Mouse (Mus musculus) cerebellum, adult 2 months (tissue): ENCODE measurements at regions not wholly inside any gene's neighbourhood (a gene's known extent, or its start where the extent isn't known, plus 50 kb on each side); places are given as distances from the start of the nearest gene placed in this dataset.

Source experiments
- DNase-seq, 2 experiments: peaks; one replicate each; pipeline ENCODE4 v3.0.0; 2021
- H3K27ac ChIP-seq: fragments of 200-500 bp; 2 replicates; pipeline ENCODE4 v1.5.1; 2012; ENCODE audit warnings: low read length, control low read depth, inconsistent platforms; ENCODE audit not compliant: insufficient read depth
- H3K27me3 ChIP-seq: fragments of 200-500 bp; 2 replicates; pipeline ENCODE4 v1.6.1; 2012; ENCODE audit warnings: inconsistent platforms, mild to moderate bottlenecking, low read length, moderate library complexity; ENCODE audit not compliant: control insufficient read depth, insufficient read depth
- H3K4me1 ChIP-seq: fragments of 200-500 bp; 2 replicates; pipeline ENCODE4 v1.6.1; 2011; ENCODE audit warnings: low read length; ENCODE audit not compliant: control insufficient read depth, insufficient read depth
- H3K4me3 ChIP-seq: fragments of 200-500 bp; replicated peaks from 2 replicates; pipeline ENCODE3; 2011; ENCODE audit warnings: mild to moderate bottlenecking, low read depth, low read length, control low read depth; ENCODE audit not compliant: insufficient read depth
- CTCF ChIP-seq: fragments of 200-500 bp; IDR thresholded peaks from 2 replicates; pipeline ENCODE4 v1.5.1; 2011; ENCODE audit warnings: low read depth, mild to moderate bottlenecking, control low read depth, low read length, moderate library complexity, borderline replicate concordance; ENCODE audit not compliant: insufficient read depth
- POLR2A ChIP-seq: fragments of 200-500 bp; IDR thresholded peaks from 2 replicates; pipeline ENCODE4 v1.6.1; 2011; ENCODE audit warnings: low read length, control low read depth, borderline replicate concordance; ENCODE audit not compliant: insufficient read depth
- WGBS: fragments of 180-500 bp; shearing (Covaris S2); methylation state at CpG from one replicate; pipeline ENCODE4 v1.1.7; 2018; 5-methylcytosine and 5-hydroxymethylcytosine counted together

GRCm38 (mm10) chr12:69456746-69457145 lies 84.5 kb upstream of the Gm9887 start:
- H3K4me1 ChIP-seq = peaks cover 29% of the 10 kb centered on the region
- no peak overlapping the region for H3K4me3 ChIP-seq
- TF ChIP-seq CTCF (no peak), POLR2A (no peak)
- peak; percentile 74 to 88 for DNase-seq
- H3K27me3 ChIP-seq = no peaks in the 10 kb centered on the region
- H3K27ac ChIP-seq = peak overlapping the region; percentile 75
- WGBS = 7% methylated on average over 3 of the region's 3 CpGs

DNA sequence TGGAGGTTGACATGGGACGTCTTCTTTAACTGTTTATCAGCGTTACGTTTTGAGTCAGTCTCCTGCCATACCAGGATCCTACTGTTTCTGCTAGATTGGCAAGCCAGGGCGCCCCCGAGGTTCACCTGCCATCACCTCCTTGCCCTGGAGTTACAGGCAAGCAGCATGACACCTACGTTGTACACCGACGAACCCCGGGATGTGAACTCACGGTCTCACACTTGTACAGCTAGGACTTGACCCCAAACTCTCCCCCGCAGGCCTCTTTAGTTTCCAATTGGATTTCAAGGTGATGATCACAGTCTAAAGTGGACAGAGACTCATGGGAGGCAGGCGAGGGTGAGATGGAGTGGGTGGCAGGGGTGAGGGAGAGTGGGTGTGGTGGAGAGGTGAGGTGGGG lies 83.9 kb upstream of the Gm9887 start:
- Histone ChIP-seq H3K4me1 (peaks cover 29% of the 10 kb centered on the region), H3K27ac (peak overlapping the region; percentile 46), H3K27me3 (no peaks in the 10 kb centered on the region), H3K4me3 (no peak overlapping the region)
- 55% methylated on average over 12 of the region's 12 CpGs for WGBS
- no peak for DNase-seq
- TF ChIP-seq POLR2A (no peak), CTCF (no peak)

- TF ChIP-seq POLR2A (no peak), CTCF (no peak)
- Histone ChIP-seq H3K4me3 (no peak overlapping the region), H3K27me3 (no peaks in the 10 kb centered on the region), H3K4me1 (peaks cover 29% of the 10 kb centered on the region), H3K27ac (no peak overlapping the region)
- 80% methylated on average over 5 of the region's 5 CpGs for WGBS
- no peak for DNase-seq
These were observed 83.3 kb upstream of the Gm9887 start for GRCm38 (mm10) chr12:69455566-69455965.

GRCm38 (mm10) chr12:69453544-69453943 lies 81.3 kb upstream of the Gm9887 start:
- Histone ChIP-seq H3K27me3 (no peaks in the 10 kb centered on the region), H3K4me3 (no peak overlapping the region), H3K4me1 (peaks cover 22% of the 10 kb centered on the region), H3K27ac (no peak overlapping the region)
- TF ChIP-seq POLR2A (no peak), CTCF (no peak)
- 86% methylated on average over 6 of the region's 6 CpGs for WGBS
- DNase-seq = no peak

DNA sequence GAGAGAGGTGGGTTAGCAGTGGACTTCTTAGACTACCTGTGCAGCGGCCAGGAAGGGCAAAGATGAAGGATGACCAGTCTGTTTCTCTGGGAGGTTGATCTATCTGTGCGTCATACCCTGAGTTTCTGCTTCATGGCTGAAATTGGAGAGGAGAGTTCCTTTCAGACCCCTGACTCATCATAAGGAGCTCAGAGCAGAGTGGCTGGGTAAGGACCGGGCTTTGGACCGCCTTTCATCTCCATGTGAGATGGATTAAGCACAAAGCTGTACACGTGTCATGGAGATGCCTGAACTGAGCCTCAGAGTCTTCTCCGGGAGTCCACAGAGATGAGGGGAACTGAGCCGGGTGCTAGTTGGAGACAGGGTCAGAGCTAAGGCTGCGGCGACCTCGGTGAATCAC lies 80.7 kb upstream of the Gm9887 start:
- 96% methylated on average over 10 of the region's 10 CpGs for WGBS
- H3K4me1 ChIP-seq = peaks cover 18% of the 10 kb centered on the region
- DNase-seq = no peak

GRCm38 (mm10) chr12:69451110-69451509 lies 78.9 kb upstream of the Gm9887 start:
- peaks cover 8% of the 10 kb centered on the region; the same call in 1 of the 2 replicates for H3K4me1 ChIP-seq
- no peak overlapping the region for H3K4me3 ChIP-seq
- TF ChIP-seq CTCF (no peak), POLR2A (no peak)
- 82% methylated on average over 6 of the region's 6 CpGs for WGBS
- DNase-seq = no peak
- no peak overlapping the region for H3K27ac ChIP-seq
- no peaks in the 10 kb centered on the region for H3K27me3 ChIP-seq

More for the DNA sequence above, 80.7 kb upstream of the Gm9887 start:
- Histone ChIP-seq H3K27ac (no peak overlapping the region), H3K4me3 (no peak overlapping the region), H3K27me3 (no peaks in the 10 kb centered on the region)
- no peak for TF ChIP-seq POLR2A
- TF ChIP-seq CTCF = no peak

GRCm38 (mm10) chr12:69447962-69448767 lies 75.9 kb upstream of the Gm9887 start:
- TF ChIP-seq POLR2A = no peak
- no peak for TF ChIP-seq CTCF
- no peak for DNase-seq
- Histone ChIP-seq H3K27me3 (no peaks in the 10 kb centered on the region), H3K4me3 (no peak overlapping the region), H3K27ac (no peak overlapping the region), H3K4me1 (peaks cover 6% of the 10 kb centered on the region; the same call in 1 of the 2 replicates)
- WGBS = 78% methylated on average over 14 of the region's 14 CpGs

GRCm38 (mm10) chr12:69447322-69447827 lies 75.1 kb upstream of the Gm9887 start:
- no peak overlapping the region for H3K27ac ChIP-seq
- whole genome bisulfite sequencing = 84% methylated on average over 9 of the region's 9 CpGs
- H3K27me3 ChIP-seq = no peaks in the 10 kb centered on the region
- H3K4me1 ChIP-seq = peaks cover 6% of the 10 kb centered on the region; the same call in 1 of the 2 replicates
- no peak for TF ChIP-seq POLR2A
- TF ChIP-seq CTCF = no peak
- H3K4me3 ChIP-seq = no peak overlapping the region
- no peak for DNase-seq
